Mouse (Mus musculus): ENCODE measurements around the gene Scly. TPM values are rescaled to one million over a fixed set of nuclear protein-coding genes. Genes with fewer than 3 reads are reported as not detected.

Scly gene
- polyA plus RNA-seq, 1 experiment from 2014 or later: 9.0 TPM

GRCm38 (mm10) chr1:91344001-91344400 lies 45.9 kb downstream of the Scly start:
- no peak overlapping the region for H3K27ac ChIP-seq (replicated peaks; ENCODE audit: low read depth, low read length)
- no peaks in the 10 kb centered on the region for H3K36me3 ChIP-seq (ENCODE audit: control insufficient read depth, insufficient read depth, low read length)
- no peak overlapping the region for H3K4me3 ChIP-seq (replicated peaks; ENCODE audit: low read depth, low read length)
- no peaks in the 10 kb centered on the region for H3K9me3 ChIP-seq (ENCODE audit: control insufficient read depth, low read length)
- no peak overlapping the region for H3K9ac ChIP-seq (replicated peaks; ENCODE audit: low read length)
- H3K27me3 ChIP-seq (ENCODE audit: control insufficient read depth, insufficient read depth, low read length): peaks cover 38% of the 10 kb centered on the region
- DNase-seq: peak; percentile 11
- H3K4me1 ChIP-seq (ENCODE audit: control insufficient read depth, insufficient read depth, low read length): peaks cover 6% of the 10 kb centered on the region
- no peak overlapping the region for H3K4me2 ChIP-seq (ENCODE audit: low read length)
- ATAC-seq (ENCODE audit: low FRiP score, low TSS enrichment): no peak
- WGBS: 76% methylated on average over 3 of the region's 3 CpGs

GRCm38 (mm10) chr1:91344921-91345685 lies 47.0 kb downstream of the Scly start:
- Histone ChIP-seq H3K9me3 (ENCODE audit: control insufficient read depth, low read length) (no peaks in the 10 kb centered on the region), H3K36me3 (ENCODE audit: control insufficient read depth, insufficient read depth, low read length) (no peaks in the 10 kb centered on the region), H3K27ac (replicated peaks; ENCODE audit: low read depth, low read length) (no peak overlapping the region), H3K4me1 (ENCODE audit: control insufficient read depth, insufficient read depth, low read length) (peaks cover 6% of the 10 kb centered on the region), H3K27me3 (ENCODE audit: control insufficient read depth, insufficient read depth, low read length) (peaks cover 38% of the 10 kb centered on the region), H3K9ac (replicated peaks; ENCODE audit: low read length) (no peak overlapping the region), H3K4me3 (replicated peaks; ENCODE audit: low read depth, low read length) (peak overlapping the region; percentile 25), H3K4me2 (ENCODE audit: low read length) (peak overlapping the region; percentile 56)
- ATAC-seq (ENCODE audit: low FRiP score, low TSS enrichment) (no peak), DNase-seq (peak; percentile 71)
- WGBS: 3% methylated on average over 68 of the region's 68 CpGs

DNA sequence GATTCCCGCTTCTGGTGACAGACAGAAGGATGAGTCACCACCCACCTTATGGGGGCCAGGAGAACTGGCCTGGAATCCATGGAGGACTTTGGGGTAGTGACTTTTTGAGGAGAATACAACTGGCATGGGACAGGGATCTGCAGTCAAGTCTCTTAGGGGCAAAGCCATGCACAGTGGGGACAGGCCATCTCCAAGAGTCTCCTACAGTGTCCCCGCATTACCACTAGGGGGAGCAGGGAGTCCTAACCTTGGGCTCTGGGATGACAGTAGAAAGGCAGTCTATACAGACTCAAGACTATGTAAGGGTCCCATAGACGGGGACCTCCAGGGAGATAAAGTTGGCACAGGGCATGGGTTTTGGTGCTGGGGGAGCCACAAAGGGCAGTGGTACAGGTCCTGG lies 48.8 kb downstream of the Scly start:
- H3K9ac ChIP-seq (replicated peaks; ENCODE audit: low read length): no peak overlapping the region
- 34% methylated on average over 3 of the region's 3 CpGs for WGBS
- H3K27ac ChIP-seq (replicated peaks; ENCODE audit: low read depth, low read length): no peak overlapping the region
- DNase-seq (peak; percentile 83), ATAC-seq (ENCODE audit: low FRiP score, low TSS enrichment) (peak; percentile 43; the same call in 1 of the 2 replicates)
- H3K4me3 ChIP-seq (replicated peaks; ENCODE audit: low read depth, low read length): no peak overlapping the region
- H3K36me3 ChIP-seq (ENCODE audit: control insufficient read depth, insufficient read depth, low read length): no peaks in the 10 kb centered on the region
- H3K9me3 ChIP-seq (ENCODE audit: control insufficient read depth, low read length): no peaks in the 10 kb centered on the region
- H3K4me1 ChIP-seq (ENCODE audit: control insufficient read depth, insufficient read depth, low read length): peaks cover 6% of the 10 kb centered on the region
- H3K27me3 ChIP-seq (ENCODE audit: control insufficient read depth, insufficient read depth, low read length): peaks cover 38% of the 10 kb centered on the region
- no peak overlapping the region for H3K4me2 ChIP-seq (ENCODE audit: low read length)

- no peaks in the 10 kb centered on the region for H3K36me3 ChIP-seq (ENCODE audit: control insufficient read depth, insufficient read depth, low read length)
- peaks cover 10% of the 10 kb centered on the region for H3K27me3 ChIP-seq (ENCODE audit: control insufficient read depth, insufficient read depth, low read length)
- DNase-seq: no peak
- no peaks in the 10 kb centered on the region for H3K4me1 ChIP-seq (ENCODE audit: control insufficient read depth, insufficient read depth, low read length)
- H3K9ac ChIP-seq (replicated peaks; ENCODE audit: low read length): no peak within 1 kb of the TSS
- ATAC-seq (ENCODE audit: low FRiP score, low TSS enrichment): no peak
- H3K27ac ChIP-seq (replicated peaks; ENCODE audit: low read depth, low read length): no peak within 1 kb of the TSS
- H3K9me3 ChIP-seq (ENCODE audit: control insufficient read depth, low read length): no peaks in the 10 kb centered on the region
- no peak within 1 kb of the TSS for H3K4me2 ChIP-seq (ENCODE audit: low read length)
- H3K4me3 ChIP-seq (replicated peaks; ENCODE audit: low read depth, low read length): no peak within 1 kb of the TSS
- WGBS: 60% methylated on average over 4 of the region's 4 CpGs
Measured at GRCm38 (mm10) chr1:91350841-91351240, 52.7 kb downstream of the Scly start, which contains the start of gene Klhl30. Gene Klhl30, plus strand, starts transcription at chr1:91351016.

DNA sequence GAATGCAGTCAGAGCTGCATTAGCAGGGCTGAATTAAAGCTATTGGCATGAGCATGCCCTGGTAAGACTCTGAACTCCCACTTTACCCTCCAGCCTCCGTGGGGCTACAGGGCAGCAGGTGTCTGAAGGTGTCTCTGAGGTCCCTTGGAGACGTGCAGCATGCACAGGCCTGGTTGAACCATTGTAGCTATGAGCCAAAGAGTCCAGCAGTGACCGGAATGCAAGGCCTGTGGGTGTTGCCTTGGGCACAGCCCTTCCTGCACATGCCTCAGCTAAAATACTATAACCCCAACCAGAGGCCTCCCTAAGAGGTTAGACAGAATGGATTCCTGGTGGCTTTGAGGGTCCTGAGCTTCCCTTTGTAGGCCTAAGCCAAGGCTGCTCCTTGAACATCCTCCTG lies 53.1 kb downstream of the Scly start:
- H3K4me1 ChIP-seq (ENCODE audit: control insufficient read depth, insufficient read depth, low read length): no peaks in the 10 kb centered on the region
- no peaks in the 10 kb centered on the region for H3K36me3 ChIP-seq (ENCODE audit: control insufficient read depth, insufficient read depth, low read length)
- H3K9me3 ChIP-seq (ENCODE audit: control insufficient read depth, low read length): no peaks in the 10 kb centered on the region
- H3K4me2 ChIP-seq (ENCODE audit: low read length): no peak overlapping the region
- no peak overlapping the region for H3K27ac ChIP-seq (replicated peaks; ENCODE audit: low read depth, low read length)
- no peak overlapping the region for H3K4me3 ChIP-seq (replicated peaks; ENCODE audit: low read depth, low read length)
- no peak for ATAC-seq (ENCODE audit: low FRiP score, low TSS enrichment)
- peaks cover 6% of the 10 kb centered on the region for H3K27me3 ChIP-seq (ENCODE audit: control insufficient read depth, insufficient read depth, low read length)
- DNase-seq: no peak
- H3K9ac ChIP-seq (replicated peaks; ENCODE audit: low read length): no peak overlapping the region
- WGBS: 78% methylated on average over 3 of the region's 3 CpGs

GRCm38 (mm10) chr1:91352277-91352676 lies 54.1 kb downstream of the Scly start:
- no peak overlapping the region for H3K27ac ChIP-seq (replicated peaks; ENCODE audit: low read depth, low read length)
- ATAC-seq (ENCODE audit: low FRiP score, low TSS enrichment) (no peak), DNase-seq (no peak)
- no peaks in the 10 kb centered on the region for H3K9me3 ChIP-seq (ENCODE audit: control insufficient read depth, low read length)
- H3K27me3 ChIP-seq (ENCODE audit: control insufficient read depth, insufficient read depth, low read length): no peaks in the 10 kb centered on the region
- no peaks in the 10 kb centered on the region for H3K4me1 ChIP-seq (ENCODE audit: control insufficient read depth, insufficient read depth, low read length)
- no peak overlapping the region for H3K4me2 ChIP-seq (ENCODE audit: low read length)
- no peak overlapping the region for H3K9ac ChIP-seq (replicated peaks; ENCODE audit: low read length)
- WGBS: 91% methylated on average over 2 of the region's 2 CpGs
- H3K36me3 ChIP-seq (ENCODE audit: control insufficient read depth, insufficient read depth, low read length): no peaks in the 10 kb centered on the region
- H3K4me3 ChIP-seq (replicated peaks; ENCODE audit: low read depth, low read length): no peak overlapping the region

GRCm38 (mm10) chr1:91356105-91356504 lies 58.0 kb downstream of the Scly start:
- Histone ChIP-seq H3K4me2 (ENCODE audit: low read length) (no peak overlapping the region), H3K27ac (replicated peaks; ENCODE audit: low read depth, low read length) (no peak overlapping the region), H3K27me3 (ENCODE audit: control insufficient read depth, insufficient read depth, low read length) (no peaks in the 10 kb centered on the region), H3K36me3 (ENCODE audit: control insufficient read depth, insufficient read depth, low read length) (no peaks in the 10 kb centered on the region), H3K9me3 (ENCODE audit: control insufficient read depth, low read length) (no peaks in the 10 kb centered on the region), H3K9ac (replicated peaks; ENCODE audit: low read length) (no peak overlapping the region), H3K4me3 (replicated peaks; ENCODE audit: low read depth, low read length) (no peak overlapping the region), H3K4me1 (ENCODE audit: control insufficient read depth, insufficient read depth, low read length) (no peaks in the 10 kb centered on the region)
- DNase-seq (no peak), ATAC-seq (ENCODE audit: low FRiP score, low TSS enrichment) (no peak)
- 85% methylated on average over 11 of the region's 11 CpGs for WGBS

GRCm38 (mm10) chr1:91362113-91362512 lies 64.0 kb downstream of the Scly start:
- Histone ChIP-seq H3K4me1 (ENCODE audit: control insufficient read depth, insufficient read depth, low read length) (peaks cover 4% of the 10 kb centered on the region; the same call in 1 of the 2 replicates), H3K4me2 (ENCODE audit: low read length) (no peak overlapping the region), H3K27me3 (ENCODE audit: control insufficient read depth, insufficient read depth, low read length) (peaks cover 7% of the 10 kb centered on the region; the same call in 1 of the 2 replicates), H3K36me3 (ENCODE audit: control insufficient read depth, insufficient read depth, low read length) (no peaks in the 10 kb centered on the region), H3K9ac (replicated peaks; ENCODE audit: low read length) (no peak overlapping the region), H3K27ac (replicated peaks; ENCODE audit: low read depth, low read length) (no peak overlapping the region), H3K9me3 (ENCODE audit: control insufficient read depth, low read length) (no peaks in the 10 kb centered on the region), H3K4me3 (replicated peaks; ENCODE audit: low read depth, low read length) (no peak overlapping the region)
- DNase-seq (no peak), ATAC-seq (ENCODE audit: low FRiP score, low TSS enrichment) (no peak)
- 89% methylated on average over 5 of the region's 5 CpGs for WGBS

All from midbrain, embryonic 14.5 days (tissue).